In the genomic region with DNA sequence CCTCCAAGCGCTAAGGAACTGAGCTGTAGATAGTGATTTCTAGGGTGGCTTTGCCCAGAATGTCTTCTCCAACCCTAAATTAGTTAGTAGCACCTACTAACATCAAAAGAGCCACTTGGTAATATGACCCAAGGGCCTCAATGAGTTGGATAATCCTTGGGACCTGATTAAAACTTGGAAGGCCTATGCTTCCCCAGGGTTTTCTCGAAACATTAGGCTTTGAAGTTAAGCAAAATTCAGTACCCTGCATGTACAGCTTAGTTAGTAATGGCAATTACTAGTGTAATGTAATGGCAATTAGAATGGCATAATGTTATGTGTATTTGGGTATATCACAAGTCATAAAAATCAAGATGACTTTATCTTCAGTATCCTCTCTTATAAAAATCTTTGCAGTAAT, we compare ENCODE assay signal across 33 mouse cellular contexts. TPM values are rescaled to one million over a fixed set of nuclear protein-coding genes. Genes with fewer than 3 reads are reported as not detected.
"Had no signal": no experiment of that assay in that cellular context is flagged by ENCODE, and none has a peak within 500 bp of the region (broad histone marks: within the 10 kb centered on the region; RNA-seq: fewer than 3 reads in every experiment).

Gene Olfr983 (minus strand): TSS at position 101 of the 400 bp plus-strand sequence.

- H3K4me3 ChIP-seq: embryonic facial prominence, embryonic 10.5 days; embryonic facial prominence, embryonic 12.5 days; embryonic facial prominence, embryonic 13.5 days; embryonic facial prominence, embryonic 15.5 days; erythroblast, embryonic 14.5 days; forebrain, embryonic 10.5 days; forebrain, embryonic 12.5 days; forebrain, embryonic 13.5 days; forebrain, embryonic 15.5 days; gastrocnemius, adult 2 months; heart, adult 2 months; heart, embryonic 10.5 days had no signal

- H3K27ac ChIP-seq: embryonic facial prominence, embryonic 10.5 days; embryonic facial prominence, embryonic 12.5 days; embryonic facial prominence, embryonic 13.5 days; embryonic facial prominence, embryonic 15.5 days; forebrain, embryonic 10.5 days; forebrain, embryonic 12.5 days; forebrain, embryonic 13.5 days; forebrain, embryonic 15.5 days; gastrocnemius, adult 2 months; heart, adult 2 months; heart, embryonic 10.5 days had no signal

- DNase-seq: cerebellum, adult 9-10 months; cerebellum, adult 9-11 months; cerebellum, postnatal 10 days; cerebellum, postnatal 14 days; cerebellum, postnatal 25 days; cerebellum, postnatal 36 days; embryo, embryonic 11 days; forebrain, postnatal 0 days; gastrocnemius, adult 2 months; gastrocnemius, postnatal 10 days; gastrocnemius, postnatal 14 days; gastrocnemius, postnatal 25 days; gastrocnemius, postnatal 36 days; heart, adult 11 months; heart, adult 18-20 months; heart, adult 2 months had no signal

- H3K4me1 ChIP-seq: embryonic facial prominence, embryonic 10.5 days; embryonic facial prominence, embryonic 12.5 days; embryonic facial prominence, embryonic 13.5 days; embryonic facial prominence, embryonic 15.5 days; forebrain, embryonic 10.5 days; forebrain, embryonic 12.5 days; forebrain, embryonic 13.5 days; forebrain, embryonic 15.5 days; heart, embryonic 10.5 days had no signal

RNA-seq across cellular contexts. Expression of gene Olfr983, which starts in this region (rescaled TPM):
- polyA plus RNA-seq: cortical plate, adult 2 months; embryonic facial prominence, embryonic 10.5 days; embryonic facial prominence, embryonic 11.5 days; embryonic facial prominence, embryonic 12.5 days; embryonic facial prominence, embryonic 13.5 days; embryonic facial prominence, embryonic 15.5 days; erythroblast, embryonic 14.5 days; forebrain, embryonic 10.5 days; forebrain, embryonic 11.5 days; forebrain, embryonic 12.5 days; forebrain, embryonic 13.5 days; forebrain, embryonic 14.5 days; forebrain, embryonic 15.5 days; forebrain, embryonic 16.5 days; forebrain, postnatal 0 days; frontal cortex, adult 2 months; gonadal fat pad, adult 2 months; heart, adult 2 months; heart, embryonic 10.5 days had no signal
